Mouse (Mus musculus) frontal cortex, postnatal 25 days (tissue): ENCODE measurements around the gene Gse1.

Source experiments
- DNase-seq, 2 experiments: peaks; one replicate each; pipeline ENCODE4 v3.0.0; 2022; ENCODE audit warnings: low spot score in 2 of 2

The Gse1 gene

GRCm38 (mm10) chr8:120610824-120611223 lies 382.6 kb downstream of the Gse1 start:
- no peak for DNase-seq

- no peak for DNase-seq
These were observed 386.2 kb downstream of the Gse1 start for GRCm38 (mm10) chr8:120614491-120614890.

GRCm38 (mm10) chr8:120616663-120617626 lies 388.7 kb downstream of the Gse1 start:
- no peak for DNase-seq

- peak; percentile 51 to 72 for DNase-seq
These were observed 389.9 kb downstream of the Gse1 start for GRCm38 (mm10) chr8:120618110-120618509.

- DNase-seq = no peak
These were observed 391.3 kb downstream of the Gse1 start for GRCm38 (mm10) chr8:120619235-120620180.

GRCm38 (mm10) chr8:120620441-120620840 lies 392.2 kb downstream of the Gse1 start:
- no peak for DNase-seq

- no peak for DNase-seq
These were observed 393.9 kb downstream of the Gse1 start for GRCm38 (mm10) chr8:120622161-120622560.

- no peak for DNase-seq
These were observed 395.4 kb downstream of the Gse1 start for GRCm38 (mm10) chr8:120623608-120624007.

- no peak for DNase-seq
These were observed 398.2 kb downstream of the Gse1 start for GRCm38 (mm10) chr8:120626461-120626860.

- no peak for DNase-seq
These were observed 399.0 kb downstream of the Gse1 start for GRCm38 (mm10) chr8:120627298-120627697.

GRCm38 (mm10) chr8:120630031-120630430 lies 401.8 kb downstream of the Gse1 start:
- DNase-seq = no peak

GRCm38 (mm10) chr8:120630848-120631247 lies 402.6 kb downstream of the Gse1 start:
- DNase-seq = no peak
